Mouse (Mus musculus) lung, adult 2 months (tissue): ENCODE measurements around the gene Gm9944.

Experiments used
- CTCF ChIP-seq: fragments of 200-500 bp; IDR thresholded peaks from 2 replicates; pipeline ENCODE4 v1.5.1; 2011; ENCODE audit warnings: mild to moderate bottlenecking, low read length, control low read depth; ENCODE audit not compliant: insufficient read depth
- POLR2A ChIP-seq: fragments of 200-500 bp; IDR thresholded peaks from 2 replicates; pipeline ENCODE4 v1.6.1; 2011; ENCODE audit warnings: low read depth, mild to moderate bottlenecking, control low read depth, low read length, borderline replicate concordance; ENCODE audit errors: extremely low read depth

GRCm38 (mm10) chr4:144438672-144439071 is 14.4 kb downstream of the Gm9944 start, which contains the start of gene 1700012P22Rik:
- TF ChIP-seq CTCF (no peak), POLR2A (no peak)
